Comparison of ENCODE assay signal across 15 mouse cellular contexts in genomic region chr12:41468374-41468991, GRCm38 (mm10).
"Had no signal": no experiment of that assay in that cellular context is flagged by ENCODE, and none has a peak within 500 bp of the region (broad histone marks: within the 10 kb centered on the region; RNA-seq: fewer than 3 reads in every experiment).

No protein-coding gene starts in this region.

- ATAC-seq: liver, postnatal 0 days; midbrain, embryonic 16.5 days had no signal

- H3K9ac ChIP-seq: liver, postnatal 0 days; lung, embryonic 14.5 days; midbrain, embryonic 12.5 days; neural tube, embryonic 13.5 days; neural tube, embryonic 15.5 days had no signal

- H3K27me3 ChIP-seq: midbrain, embryonic 12.5 days; neural tube, embryonic 13.5 days; neural tube, embryonic 15.5 days had no signal

- H3K4me2 ChIP-seq: lung, embryonic 14.5 days; midbrain, embryonic 12.5 days; neural tube, embryonic 13.5 days; neural tube, embryonic 15.5 days had no signal

- H3K9me3 ChIP-seq: midbrain, embryonic 10.5 days; midbrain, embryonic 12.5 days; neural tube, embryonic 13.5 days; neural tube, embryonic 15.5 days had no signal

- H3K4me3 ChIP-seq: midbrain, embryonic 10.5 days; midbrain, embryonic 12.5 days; myocyte; neural tube, embryonic 13.5 days; neural tube, embryonic 15.5 days had no signal

- H3K27ac ChIP-seq: midbrain, embryonic 10.5 days; midbrain, embryonic 12.5 days; neural tube, embryonic 13.5 days; neural tube, embryonic 15.5 days had no signal

- H3K36me3 ChIP-seq: midbrain, embryonic 10.5 days; midbrain, embryonic 12.5 days; neural tube, embryonic 13.5 days; neural tube, embryonic 15.5 days had no signal

- DNase-seq: liver, postnatal 0 days; right cerebral cortex, adult 18-20 months; right cerebral cortex, postnatal 25 days; right cerebral cortex, postnatal 4 days; spleen, adult 18-20 months; thymus, adult 18-20 months; thymus, postnatal 14 days; thymus, postnatal 36 days had no signal
